In genomic region chr14:9267282-9268091, GRCm38 (mm10) we compare ENCODE assay signal across 30 mouse cellular contexts.
DNase-seq lines count a peak whose midpoint lies in the region; ATAC-seq and TF ChIP-seq lines count a peak whose summit lies in the region.
"Had no signal": no experiment of that assay in that cellular context is flagged by ENCODE, and none has a peak within 500 bp of the region (broad histone marks: within the 10 kb centered on the region; RNA-seq: fewer than 3 reads in every experiment).

No protein-coding gene starts in this region.

- no peak overlapping the region for H3K4me2 ChIP-seq in kidney, embryonic 16.5 days (replicated peaks; ENCODE audit: low read depth, low read length)
- H3K4me2 ChIP-seq in lung, embryonic 16.5 days (ENCODE audit: low read depth, low read length) = no peak overlapping the region
- H3K4me2 ChIP-seq in stomach, embryonic 14.5 days (replicated peaks; ENCODE audit: low read depth, low read length) = no peak overlapping the region
- H3K4me2 ChIP-seq: embryonic facial prominence, embryonic 13.5 days; heart, embryonic 12.5 days; hindbrain, embryonic 13.5 days; limb, embryonic 12.5 days; liver, embryonic 15.5 days; lung, embryonic 14.5 days; midbrain, embryonic 12.5 days; neural tube, embryonic 15.5 days had no signal

- TF ChIP-seq CTCF in thymus, adult 2 months (IDR thresholded peaks at IDR 0.05; ENCODE audit: borderline replicate concordance, control insufficient read depth, extremely low read depth, insufficient read depth, low read length, poor library complexity) = no peak

- no peaks in the 10 kb centered on the region for H3K9me3 ChIP-seq in kidney, embryonic 16.5 days (ENCODE audit: low read length)
- no peaks in the 10 kb centered on the region for H3K9me3 ChIP-seq in lung, embryonic 16.5 days (ENCODE audit: control insufficient read depth, low read length)
- H3K9me3 ChIP-seq in stomach, embryonic 14.5 days (ENCODE audit: control insufficient read depth, low read depth, low read length) = no peaks in the 10 kb centered on the region
- H3K9me3 ChIP-seq: embryonic facial prominence, embryonic 13.5 days; heart, embryonic 12.5 days; hindbrain, embryonic 13.5 days; limb, embryonic 12.5 days; liver, embryonic 15.5 days; midbrain, embryonic 12.5 days; neural tube, embryonic 15.5 days had no signal

- TF ChIP-seq POLR2A in thymus, adult 2 months (IDR thresholded peaks at IDR 0.05; ENCODE audit: control insufficient read depth, extremely low read depth, insufficient read depth, low read length, poor library complexity) = no peak

- no peaks in the 10 kb centered on the region for H3K27me3 ChIP-seq in kidney, embryonic 16.5 days (ENCODE audit: insufficient read depth, low read length)
- no peaks in the 10 kb centered on the region for H3K27me3 ChIP-seq in lung, embryonic 16.5 days (ENCODE audit: control insufficient read depth, insufficient read depth, low read depth, low read length)
- H3K27me3 ChIP-seq in stomach, embryonic 14.5 days (ENCODE audit: control insufficient read depth, insufficient read depth, low read length) = no peaks in the 10 kb centered on the region
- H3K27me3 ChIP-seq in thymus, adult 2 months (ENCODE audit: control insufficient read depth, insufficient read depth, low read length) = no peaks in the 10 kb centered on the region
- H3K27me3 ChIP-seq: embryonic facial prominence, embryonic 13.5 days; heart, embryonic 12.5 days; hindbrain, embryonic 13.5 days; limb, embryonic 12.5 days; liver, embryonic 15.5 days; midbrain, embryonic 12.5 days; neural tube, embryonic 15.5 days had no signal

- DNase-seq in kidney, adult 11 months = no peak
- DNase-seq in lung, postnatal 14 days = no peak
- DNase-seq in thymus, adult 2 months = no peak
- DNase-seq: adrenal gland, postnatal 14 days; cerebellum, adult 11 months; cerebellum, adult 9-11 months; embryo, embryonic 11 days; forebrain, postnatal 0 days; heart, adult 2 months; heart, postnatal 4 days; lung, embryonic 14.5 days; lung, postnatal 36 days; retina, postnatal 1 day; right cerebral cortex, postnatal 14 days; thymus, postnatal 4 days had no signal

- 0 out of 2 replicates have a peak, but pooled peaks cover 3% of the 10 kb centered on the region for H3K4me1 ChIP-seq in kidney, embryonic 16.5 days (ENCODE audit: insufficient read depth, low read length)
- no peaks in the 10 kb centered on the region; the same call in 1 of the 2 replicates for H3K4me1 ChIP-seq in lung, embryonic 16.5 days (replicated peaks; ENCODE audit: control insufficient read depth, insufficient read depth, low read length)
- no peaks in the 10 kb centered on the region for H3K4me1 ChIP-seq in stomach, embryonic 14.5 days (ENCODE audit: control insufficient read depth, insufficient read depth, low read length)
- no peaks in the 10 kb centered on the region for H3K4me1 ChIP-seq in thymus, adult 2 months (replicated peaks; ENCODE audit: control insufficient read depth, insufficient read depth, low read length)
- H3K4me1 ChIP-seq: embryonic facial prominence, embryonic 13.5 days; heart, embryonic 12.5 days; hindbrain, embryonic 13.5 days; limb, embryonic 12.5 days; liver, embryonic 15.5 days; midbrain, embryonic 12.5 days; neural tube, embryonic 15.5 days had no signal

- H3K4me3 ChIP-seq in kidney, embryonic 16.5 days (ENCODE audit: low read length) = no peak overlapping the region
- H3K4me3 ChIP-seq in lung, embryonic 16.5 days (ENCODE audit: low read length) = no peak overlapping the region
- H3K4me3 ChIP-seq in stomach, embryonic 14.5 days (ENCODE audit: low read depth, low read length) = no peak overlapping the region
- H3K4me3 ChIP-seq in thymus, adult 2 months (ENCODE audit: control insufficient read depth, insufficient read depth, low read length) = no peak overlapping the region
- H3K4me3 ChIP-seq: embryonic facial prominence, embryonic 13.5 days; erythroblast, embryonic 14.5 days; heart, adult 2 months; heart, embryonic 12.5 days; hindbrain, embryonic 13.5 days; layer of hippocampus, adult 2 months; left cerebral cortex, adult 2 months; limb, embryonic 12.5 days; liver, embryonic 15.5 days; midbrain, embryonic 12.5 days; neural tube, embryonic 15.5 days had no signal

- H3K27ac ChIP-seq in kidney, embryonic 16.5 days (ENCODE audit: low read length) = no peak overlapping the region
- H3K27ac ChIP-seq in lung, embryonic 16.5 days (ENCODE audit: low read length) = no peak overlapping the region
- H3K27ac ChIP-seq in stomach, embryonic 14.5 days (ENCODE audit: low read length) = no peak overlapping the region
- no peak overlapping the region for H3K27ac ChIP-seq in thymus, adult 2 months (ENCODE audit: control insufficient read depth, insufficient read depth, low read length)
- H3K27ac ChIP-seq: embryonic facial prominence, embryonic 13.5 days; heart, adult 2 months; hindbrain, embryonic 13.5 days; layer of hippocampus, adult 2 months; left cerebral cortex, adult 2 months; limb, embryonic 12.5 days; liver, embryonic 15.5 days; midbrain, embryonic 12.5 days; neural tube, embryonic 15.5 days had no signal

- H3K36me3 ChIP-seq in kidney, embryonic 16.5 days (ENCODE audit: insufficient read depth, low read length) = no peaks in the 10 kb centered on the region
- H3K36me3 ChIP-seq in lung, embryonic 16.5 days (ENCODE audit: control insufficient read depth, insufficient read depth, low read length) = no peaks in the 10 kb centered on the region
- no peaks in the 10 kb centered on the region for H3K36me3 ChIP-seq in stomach, embryonic 14.5 days (ENCODE audit: control insufficient read depth, insufficient read depth, low read length)
- no peaks in the 10 kb centered on the region for H3K36me3 ChIP-seq in thymus, adult 2 months (ENCODE audit: control insufficient read depth, insufficient read depth, low read length)
- H3K36me3 ChIP-seq: embryonic facial prominence, embryonic 13.5 days; heart, embryonic 12.5 days; hindbrain, embryonic 13.5 days; limb, embryonic 12.5 days; liver, embryonic 15.5 days; midbrain, embryonic 12.5 days; neural tube, embryonic 15.5 days had no signal

- peak; percentile 79 for ATAC-seq in kidney, embryonic 16.5 days (ENCODE audit: low FRiP score, low TSS enrichment)
- ATAC-seq in lung, embryonic 16.5 days (ENCODE audit: low read depth) = 0 out of 2 replicates have a peak, but pooled peaks have one; percentile 20
- ATAC-seq in stomach, embryonic 14.5 days (ENCODE audit: insufficient number of reproducible peaks, insufficient read depth, low FRiP score, low read depth) = peak; percentile 90
- ATAC-seq in erythroblast, adult 5-6 weeks (replicated peaks; ENCODE audit: low FRiP score, poor library complexity, severe bottlenecking) = no peak
- ATAC-seq: CD4-positive, CD25-positive, alpha-beta regulatory T cell, adult 4 months; forebrain, postnatal 0 days had no signal

- 48% methylated on average over 14 of the region's 14 CpGs for WGBS in kidney, embryonic 16.5 days
- WGBS in lung, embryonic 16.5 days = 57% methylated on average over 14 of the region's 14 CpGs
- WGBS in stomach, embryonic 14.5 days = 76% methylated on average over 14 of the region's 14 CpGs
- 85% methylated on average over 14 of the region's 14 CpGs for WGBS in thymus, adult 2 months

- no peak overlapping the region for H3K9ac ChIP-seq in kidney, embryonic 16.5 days (replicated peaks; ENCODE audit: low read length)
- H3K9ac ChIP-seq in lung, embryonic 16.5 days (ENCODE audit: low read length) = no peak overlapping the region
- H3K9ac ChIP-seq in stomach, embryonic 14.5 days (replicated peaks; ENCODE audit: low read depth, low read length) = no peak overlapping the region
- H3K9ac ChIP-seq: embryonic facial prominence, embryonic 13.5 days; forebrain, postnatal 0 days; heart, embryonic 12.5 days; hindbrain, embryonic 13.5 days; limb, embryonic 12.5 days; liver, embryonic 15.5 days; lung, embryonic 14.5 days; midbrain, embryonic 12.5 days; neural tube, embryonic 15.5 days had no signal
